Mouse (Mus musculus): ENCODE results near the gene Itgb7. TPM values are rescaled to one million over a fixed set of nuclear protein-coding genes. Genes with fewer than 3 reads are reported as not detected.

Gene Itgb7
- polyA plus RNA-seq, 1 experiment = 0.86 TPM

DNA sequence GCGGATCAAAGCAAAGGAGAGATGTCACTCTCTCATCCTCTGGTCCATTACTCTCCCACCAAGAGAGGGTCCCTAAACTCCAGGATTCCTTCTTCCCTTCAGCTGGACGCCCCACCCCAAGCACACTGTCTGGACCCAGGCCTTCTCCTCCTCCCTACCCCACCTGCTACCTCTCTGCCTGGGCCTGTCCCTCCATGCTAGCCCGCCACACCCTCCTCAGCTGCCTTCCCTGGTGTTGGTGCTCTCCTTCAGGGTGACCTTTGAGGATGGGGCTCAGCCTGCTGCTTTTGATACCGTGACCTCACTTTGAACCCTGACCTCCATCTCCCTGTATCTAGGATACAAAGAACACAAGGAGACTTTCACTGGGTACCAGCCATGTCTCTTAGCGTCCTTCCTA, 18.8 kb upstream of the Itgb7 start:
- TF ChIP-seq CTCF (IDR thresholded peaks at IDR 0.05; ENCODE audit: extremely low read depth, insufficient read depth, low read length) (no peak), POLR2A (IDR thresholded peaks at IDR 0.05; ENCODE audit: extremely low read depth, insufficient read depth, low read length) (no peak)
- no peak overlapping the region for H3K27ac ChIP-seq (ENCODE audit: insufficient read depth, low read length)
- H3K4me1 ChIP-seq (ENCODE audit: control insufficient read depth, insufficient read depth, low read length) = no peaks in the 10 kb centered on the region
- H3K4me3 ChIP-seq (ENCODE audit: insufficient read depth, low read length) = no peak overlapping the region

DNA sequence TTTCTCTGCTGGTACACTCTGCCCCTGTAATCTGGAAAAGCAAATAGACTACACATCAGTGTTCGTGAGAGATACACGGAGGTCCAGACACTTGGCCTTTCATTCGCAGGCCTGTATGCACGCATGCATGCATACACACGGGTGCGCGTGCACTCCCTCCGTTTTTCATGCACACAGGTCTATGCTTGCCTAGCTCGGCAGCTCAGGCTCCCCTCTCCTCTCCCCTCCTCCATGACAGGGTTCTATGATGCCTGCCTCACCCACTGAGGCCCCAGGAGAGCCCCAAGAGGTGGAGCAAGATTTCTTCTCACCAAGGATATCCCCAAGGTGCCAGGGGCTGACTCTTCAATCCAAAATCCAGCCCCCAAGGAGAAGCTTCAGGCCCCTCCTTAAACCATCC, 18.2 kb upstream of the Itgb7 start:
- TF ChIP-seq CTCF (IDR thresholded peaks at IDR 0.05; ENCODE audit: extremely low read depth, insufficient read depth, low read length) (no peak), POLR2A (IDR thresholded peaks at IDR 0.05; ENCODE audit: extremely low read depth, insufficient read depth, low read length) (no peak)
- H3K4me3 ChIP-seq (ENCODE audit: insufficient read depth, low read length) = no peak overlapping the region
- H3K4me1 ChIP-seq (ENCODE audit: control insufficient read depth, insufficient read depth, low read length) = no peaks in the 10 kb centered on the region
- peak overlapping the region; percentile 22; the same call in 1 of the 2 replicates for H3K27ac ChIP-seq (ENCODE audit: insufficient read depth, low read length)

- TF ChIP-seq CTCF (IDR thresholded peaks at IDR 0.05; ENCODE audit: extremely low read depth, insufficient read depth, low read length) (no peak), POLR2A (IDR thresholded peaks at IDR 0.05; ENCODE audit: extremely low read depth, insufficient read depth, low read length) (no peak)
- Histone ChIP-seq H3K4me1 (ENCODE audit: control insufficient read depth, insufficient read depth, low read length) (no peaks in the 10 kb centered on the region), H3K27ac (ENCODE audit: insufficient read depth, low read length) (no peak overlapping the region), H3K4me3 (ENCODE audit: insufficient read depth, low read length) (no peak overlapping the region)
Measured at GRCm38 (mm10) chr15:102249251-102249691, 17.5 kb upstream of the Itgb7 start.

DNA sequence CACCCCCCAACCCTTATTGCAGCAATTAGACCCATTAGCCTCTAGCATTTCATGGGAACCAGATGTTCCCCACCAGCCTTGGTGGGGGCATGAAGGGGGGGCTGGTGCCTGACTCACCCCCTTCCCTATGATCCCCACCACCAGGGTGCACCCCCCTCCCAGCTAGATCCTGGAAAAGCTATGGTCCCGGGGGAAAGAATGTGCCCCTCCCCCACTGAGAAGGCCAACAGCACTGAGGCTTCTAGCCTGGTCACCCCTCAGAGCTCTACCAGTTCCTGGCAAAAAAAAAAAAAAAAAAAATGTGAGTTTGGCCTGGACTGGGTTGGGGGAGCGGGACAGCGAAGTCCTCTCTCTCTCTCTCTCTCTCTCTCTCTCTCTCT, 17.1 kb upstream of the Itgb7 start:
- no peaks in the 10 kb centered on the region for H3K4me1 ChIP-seq (ENCODE audit: control insufficient read depth, insufficient read depth, low read length)
- H3K27ac ChIP-seq (ENCODE audit: insufficient read depth, low read length) = no peak overlapping the region
- TF ChIP-seq POLR2A (IDR thresholded peaks at IDR 0.05; ENCODE audit: extremely low read depth, insufficient read depth, low read length) (no peak), CTCF (IDR thresholded peaks at IDR 0.05; ENCODE audit: extremely low read depth, insufficient read depth, low read length) (no peak)
- H3K4me3 ChIP-seq (ENCODE audit: insufficient read depth, low read length) = no peak overlapping the region

DNA sequence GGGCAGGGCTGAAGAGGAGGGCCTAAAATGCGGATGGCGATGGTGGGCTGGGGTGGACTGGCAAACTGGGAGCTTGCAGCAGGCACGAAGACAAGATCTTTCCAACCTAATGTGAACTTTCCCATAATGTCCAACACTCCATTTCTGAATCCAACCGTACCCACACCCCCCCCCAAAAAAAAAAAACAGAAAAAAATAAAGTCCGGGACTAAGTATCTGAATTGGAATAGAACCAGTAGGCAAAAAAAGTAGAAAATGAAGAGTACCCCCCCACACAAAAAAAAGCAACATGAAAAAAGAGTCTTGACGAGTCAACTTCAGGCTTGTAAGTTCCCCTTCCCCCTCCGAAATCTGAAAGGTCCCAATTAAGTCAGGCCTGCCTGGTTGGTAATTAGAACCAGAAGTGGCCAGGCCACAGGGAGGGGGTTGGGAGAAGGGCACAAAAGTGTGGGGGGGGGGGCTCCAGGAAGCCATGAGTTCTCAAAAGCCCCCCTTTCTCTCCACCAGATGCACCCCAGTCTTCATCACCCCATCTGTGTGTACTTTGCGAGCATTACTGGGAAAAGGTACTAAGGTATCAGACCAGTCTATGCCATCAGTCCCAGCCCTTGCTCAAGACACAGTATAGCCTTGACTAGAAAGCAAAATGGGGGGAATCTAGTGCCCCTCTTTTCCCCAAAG, 16.5 kb upstream of the Itgb7 start:
- TF ChIP-seq CTCF (IDR thresholded peaks at IDR 0.05; ENCODE audit: extremely low read depth, insufficient read depth, low read length) (no peak), POLR2A (IDR thresholded peaks at IDR 0.05; ENCODE audit: extremely low read depth, insufficient read depth, low read length) (no peak)
- peak overlapping the region; percentile 49; the same call in 1 of the 2 replicates for H3K4me3 ChIP-seq (ENCODE audit: insufficient read depth, low read length)
- no peaks in the 10 kb centered on the region for H3K4me1 ChIP-seq (ENCODE audit: control insufficient read depth, insufficient read depth, low read length)
- peak overlapping the region; percentile 29; the same call in 1 of the 2 replicates for H3K27ac ChIP-seq (ENCODE audit: insufficient read depth, low read length)

DNA sequence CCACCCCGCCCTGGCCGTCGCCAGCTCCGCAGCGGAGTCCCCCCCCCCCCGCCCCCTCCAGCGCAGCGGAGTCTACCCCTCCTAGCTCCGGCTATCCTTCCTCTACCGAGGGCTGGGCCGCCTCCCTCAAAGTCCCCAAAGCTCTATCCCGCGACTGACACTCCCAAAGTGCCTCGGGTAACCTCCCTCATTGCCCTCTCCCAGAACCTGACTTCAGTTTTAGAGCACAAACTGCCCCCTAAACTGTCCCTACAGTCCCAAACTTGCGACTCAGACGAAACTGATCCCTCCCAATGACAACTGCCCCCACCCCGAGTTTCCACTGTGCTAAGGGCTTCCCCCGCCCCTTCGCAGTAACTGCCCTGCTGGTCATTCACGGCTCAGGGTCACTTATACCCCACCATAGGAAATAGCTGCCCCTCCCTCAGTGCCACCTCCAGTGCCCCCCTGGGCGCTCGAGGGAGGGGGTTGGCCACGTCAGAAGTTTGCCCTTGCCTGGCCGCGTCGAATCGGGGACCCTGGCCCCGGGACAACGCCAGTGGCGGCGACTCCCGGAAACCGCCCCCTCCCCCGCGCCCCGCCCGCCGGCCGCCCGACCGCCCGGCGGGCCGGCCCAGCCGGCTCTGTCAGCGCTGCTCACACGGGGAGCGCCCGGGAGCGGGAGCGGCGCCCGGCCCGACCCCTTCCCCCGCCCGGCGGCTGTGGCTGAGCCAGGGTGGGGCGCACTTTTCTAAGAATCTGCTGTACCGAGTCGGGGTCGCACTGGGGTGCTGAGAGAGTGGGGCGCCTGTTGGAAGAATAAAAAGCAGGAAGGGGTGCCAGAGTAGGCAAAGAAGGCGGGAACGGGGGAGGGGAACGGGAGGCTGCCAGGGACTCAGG, 15.7 kb upstream of the Itgb7 start:
- Histone ChIP-seq H3K4me1 (ENCODE audit: control insufficient read depth, insufficient read depth, low read length) (no peaks in the 10 kb centered on the region), H3K4me3 (ENCODE audit: insufficient read depth, low read length) (peak overlapping the region; percentile 49), H3K27ac (ENCODE audit: insufficient read depth, low read length) (peak overlapping the region; percentile 89)
- TF ChIP-seq POLR2A (IDR thresholded peaks at IDR 0.05; ENCODE audit: extremely low read depth, insufficient read depth, low read length) (no peak), CTCF (IDR thresholded peaks at IDR 0.05; ENCODE audit: extremely low read depth, insufficient read depth, low read length) (no peak)

- H3K4me3 ChIP-seq (ENCODE audit: insufficient read depth, low read length) = peak overlapping the region; percentile 49
- no peaks in the 10 kb centered on the region for H3K4me1 ChIP-seq (ENCODE audit: control insufficient read depth, insufficient read depth, low read length)
- TF ChIP-seq POLR2A (IDR thresholded peaks at IDR 0.05; ENCODE audit: extremely low read depth, insufficient read depth, low read length) = peak; percentile 89
- no peak for TF ChIP-seq CTCF (IDR thresholded peaks at IDR 0.05; ENCODE audit: extremely low read depth, insufficient read depth, low read length)
- H3K27ac ChIP-seq (ENCODE audit: insufficient read depth, low read length) = peak overlapping the region; percentile 53
Measured at GRCm38 (mm10) chr15:102246866-102247251, 15.1 kb upstream of the Itgb7 start.

GRCm38 (mm10) chr15:102245891-102246741, 14.4 kb upstream of the Itgb7 start:
- Histone ChIP-seq H3K27ac (ENCODE audit: insufficient read depth, low read length) (peak overlapping the region; percentile 53), H3K4me3 (ENCODE audit: insufficient read depth, low read length) (peak overlapping the region; percentile 49), H3K4me1 (ENCODE audit: control insufficient read depth, insufficient read depth, low read length) (no peaks in the 10 kb centered on the region)
- no peak for TF ChIP-seq CTCF (IDR thresholded peaks at IDR 0.05; ENCODE audit: extremely low read depth, insufficient read depth, low read length)
- peak; percentile 66; the same call in 1 of the 2 replicates for TF ChIP-seq POLR2A (IDR thresholded peaks at IDR 0.05; ENCODE audit: extremely low read depth, insufficient read depth, low read length)

- peak overlapping the region; percentile 14; the same call in 1 of the 2 replicates for H3K27ac ChIP-seq (ENCODE audit: insufficient read depth, low read length)
- no peaks in the 10 kb centered on the region for H3K4me1 ChIP-seq (ENCODE audit: control insufficient read depth, insufficient read depth, low read length)
- peak overlapping the region; percentile 49 for H3K4me3 ChIP-seq (ENCODE audit: insufficient read depth, low read length)
- TF ChIP-seq CTCF (IDR thresholded peaks at IDR 0.05; ENCODE audit: extremely low read depth, insufficient read depth, low read length) (no peak), POLR2A (IDR thresholded peaks at IDR 0.05; ENCODE audit: extremely low read depth, insufficient read depth, low read length) (no peak)
Measured at GRCm38 (mm10) chr15:102245461-102245881, 13.7 kb upstream of the Itgb7 start.
